10 mouse cellular contexts compared by ENCODE assay signal in the genomic region with DNA sequence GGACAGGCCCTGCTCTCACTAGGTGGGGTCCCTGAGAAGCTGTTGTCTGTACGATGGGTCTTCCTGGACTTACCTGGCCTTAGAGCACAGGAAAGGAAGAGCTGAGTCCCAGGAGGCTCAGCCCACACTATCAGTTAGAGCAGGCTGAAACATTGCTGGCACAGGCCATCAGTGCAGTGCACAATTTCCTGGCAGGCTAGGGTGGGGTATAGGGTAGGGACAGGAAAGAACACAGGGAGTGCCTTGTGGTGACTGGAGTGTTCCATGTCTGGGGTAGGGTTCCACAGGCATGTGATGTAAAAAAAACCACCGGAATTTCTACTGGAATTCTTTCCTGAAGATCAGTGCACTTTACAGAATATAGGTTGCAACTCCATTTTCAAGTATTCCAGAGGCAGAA. TPM values are rescaled to one million over a fixed set of nuclear protein-coding genes. Genes with fewer than 3 reads are reported as not detected.
DNase-seq lines count a peak whose midpoint lies in the region; ATAC-seq lines count a peak whose summit lies in the region.
"Had no signal": no experiment of that assay in that cellular context is flagged by ENCODE, and none has a peak within 500 bp of the region (broad histone marks: within the 10 kb centered on the region; RNA-seq: fewer than 3 reads in every experiment).

No protein-coding gene starts in this region.

- H3K27me3 ChIP-seq in embryonic facial prominence, embryonic 14.5 days (replicated peaks; ENCODE audit: control insufficient read depth, insufficient read depth, low read length): no peaks in the 10 kb centered on the region
- no peaks in the 10 kb centered on the region for H3K27me3 ChIP-seq in embryonic facial prominence, embryonic 10.5 days (replicated peaks; ENCODE audit: low read depth, poor library complexity, severe bottlenecking)
- no peaks in the 10 kb centered on the region for H3K27me3 ChIP-seq in intestine, embryonic 15.5 days (replicated peaks)

- H3K9me3 ChIP-seq in embryonic facial prominence, embryonic 14.5 days (ENCODE audit: control insufficient read depth, low read length): no peaks in the 10 kb centered on the region
- H3K9me3 ChIP-seq in embryonic facial prominence, embryonic 10.5 days: no peaks in the 10 kb centered on the region
- H3K9me3 ChIP-seq in intestine, embryonic 15.5 days: no peaks in the 10 kb centered on the region

- DNase-seq in embryonic facial prominence, embryonic 14.5 days (ENCODE audit: low spot score): peak; percentile 22
- no peak for DNase-seq in embryonic facial prominence, embryonic 10.5 days (ENCODE audit: low spot score)
- peak; percentile 98 for DNase-seq in heart, adult 11 months
- peak; percentile 48 for DNase-seq in lung, postnatal 14 days
- DNase-seq in adrenal gland, postnatal 14 days: no peak
- no peak for DNase-seq in testis, postnatal 14 days (ENCODE audit: low spot score)
- DNase-seq in adrenal gland, postnatal 10 days: no peak
- DNase-seq: cerebellum, adult 2 months had no signal

- no peaks in the 10 kb centered on the region for H3K36me3 ChIP-seq in embryonic facial prominence, embryonic 14.5 days (ENCODE audit: control insufficient read depth, insufficient read depth, low read length)
- H3K36me3 ChIP-seq in embryonic facial prominence, embryonic 10.5 days (replicated peaks): no peaks in the 10 kb centered on the region
- H3K36me3 ChIP-seq in intestine, embryonic 15.5 days: no peaks in the 10 kb centered on the region

- no peak overlapping the region for H3K27ac ChIP-seq in embryonic facial prominence, embryonic 14.5 days (replicated peaks; ENCODE audit: low read depth, low read length)
- H3K27ac ChIP-seq in embryonic facial prominence, embryonic 10.5 days (replicated peaks): no peak overlapping the region
- no peak overlapping the region for H3K27ac ChIP-seq in intestine, embryonic 15.5 days

- H3K4me1 ChIP-seq in embryonic facial prominence, embryonic 14.5 days (ENCODE audit: control insufficient read depth, insufficient read depth, low read length): peaks cover 4% of the 10 kb centered on the region; the same call in 1 of the 2 replicates
- H3K4me1 ChIP-seq in embryonic facial prominence, embryonic 10.5 days: peaks cover 6% of the 10 kb centered on the region
- H3K4me1 ChIP-seq in intestine, embryonic 15.5 days (replicated peaks): peaks cover 11% of the 10 kb centered on the region; the same call in 1 of the 2 replicates

- H3K9ac ChIP-seq in embryonic facial prominence, embryonic 14.5 days (ENCODE audit: low read depth, low read length): no peak overlapping the region
- H3K9ac ChIP-seq in intestine, embryonic 15.5 days: no peak overlapping the region

- H3K4me3 ChIP-seq in embryonic facial prominence, embryonic 14.5 days (ENCODE audit: low read depth, low read length): no peak overlapping the region
- no peak overlapping the region for H3K4me3 ChIP-seq in embryonic facial prominence, embryonic 10.5 days
- H3K4me3 ChIP-seq in intestine, embryonic 15.5 days (replicated peaks): no peak overlapping the region

- WGBS in embryonic facial prominence, embryonic 14.5 days: 79% methylated on average over 2 of the region's 2 CpGs
- WGBS in embryonic facial prominence, embryonic 10.5 days: 89% methylated on average over 2 of the region's 2 CpGs
- WGBS in intestine, embryonic 15.5 days: 71% methylated on average over 2 of the region's 2 CpGs

- H3K4me2 ChIP-seq in embryonic facial prominence, embryonic 14.5 days (ENCODE audit: low read depth, low read length): no peak overlapping the region
- no peak overlapping the region for H3K4me2 ChIP-seq in intestine, embryonic 15.5 days (replicated peaks)

- no peak for ATAC-seq in embryonic facial prominence, embryonic 14.5 days (ENCODE audit: low read depth)
- peak; percentile 71 for ATAC-seq in intestine, embryonic 15.5 days
- ATAC-seq: activated CD4-positive, CD25-positive, alpha-beta regulatory T cell, adult 4 months had no signal

RNA-seq across cellular contexts. Expression of gene Actn1, which starts 58.9 kb away (rescaled TPM):
- 33.0 and 34.6 TPM in 2 replicates for polyA plus RNA-seq in embryonic facial prominence, embryonic 14.5 days (2014; fragmentation: Nextera tagmentation; extraction: Ambion mirVana)
- polyA plus RNA-seq in embryonic facial prominence, embryonic 10.5 days (2016; fragmentation: Nextera tagmentation; extraction: Ambion mirVana): 38.2 and 39.3 TPM in 2 replicates
- polyA plus RNA-seq in intestine, embryonic 15.5 days (2015; fragmentation: Nextera tagmentation; extraction: Ambion mirVana): 51.2 and 53.6 TPM in 2 replicates
- 35.8 and 54.6 TPM in 2 replicates for total RNA-seq in adrenal gland, postnatal 14 days (2021)
- 10 to 100 TPM; 49.3 to 53.7 TPM for total RNA-seq in adrenal gland, postnatal 10 days (2021)

Comparison
In these comparisons a context has a peak if more than half of its experiments do, and no peak if none do; other contexts are left out.
1. DNase-seq: peak in embryonic facial prominence, embryonic 14.5 days (single experiment), heart, adult 11 months (single experiment) and lung, postnatal 14 days (single experiment); none in embryonic facial prominence, embryonic 10.5 days (single experiment), adrenal gland, postnatal 14 days (single experiment), testis, postnatal 14 days (single experiment) and adrenal gland, postnatal 10 days (single experiment).